Mouse (Mus musculus): ENCODE measurements around the gene Ndufv1. TPM values are rescaled to one million over a fixed set of nuclear protein-coding genes. Genes with fewer than 3 reads are reported as not detected.
A peak's percentile ranks its signal among the peaks of the same experiment; 100 is the strongest.
"Not testable (repeated sequence)": the region's sequence is repeated elsewhere in the genome, so short reads cannot be mapped to it uniquely, and the experiment has no call there.

Gene Ndufv1
- polyA plus RNA-seq, 1 experiment from 2014 or later, result 188 TPM

- Histone ChIP-seq H3K27me3 (ENCODE audit: low read depth, poor library complexity, severe bottlenecking) (0 out of 2 replicates have a peak, but pooled peaks cover 4% of the 10 kb centered on the region), H3K4me1 (peaks cover 52% of the 10 kb centered on the region), H3K9me3 (replicated peaks) (no peaks in the 10 kb centered on the region), H3K27ac (replicated peaks) (no peak overlapping the region), H3K4me3 (no peak overlapping the region), H3K36me3 (no peaks in the 10 kb centered on the region)
- DNase-seq (ENCODE audit: low spot score), result no peak
- 76% methylated on average over 9 of the region's 9 CpGs for WGBS
Measured at GRCm38 (mm10) chr19:3980917-3981316, 31.7 kb downstream of the Ndufv1 start.

GRCm38 (mm10) chr19:3980309-3980708, 32.3 kb downstream of the Ndufv1 start:
- H3K4me1 ChIP-seq, result peaks cover 46% of the 10 kb centered on the region
- no peaks in the 10 kb centered on the region for H3K36me3 ChIP-seq
- H3K27ac ChIP-seq (replicated peaks), result peak overlapping the region; percentile 65
- H3K9me3 ChIP-seq (replicated peaks), result no peaks in the 10 kb centered on the region
- H3K4me3 ChIP-seq, result no peak overlapping the region
- 0 out of 2 replicates have a peak, but pooled peaks cover 4% of the 10 kb centered on the region for H3K27me3 ChIP-seq (ENCODE audit: low read depth, poor library complexity, severe bottlenecking)
- 17% methylated on average over 4 of the region's 4 CpGs for WGBS
- peak; percentile 75 for DNase-seq (ENCODE audit: low spot score)

DNA sequence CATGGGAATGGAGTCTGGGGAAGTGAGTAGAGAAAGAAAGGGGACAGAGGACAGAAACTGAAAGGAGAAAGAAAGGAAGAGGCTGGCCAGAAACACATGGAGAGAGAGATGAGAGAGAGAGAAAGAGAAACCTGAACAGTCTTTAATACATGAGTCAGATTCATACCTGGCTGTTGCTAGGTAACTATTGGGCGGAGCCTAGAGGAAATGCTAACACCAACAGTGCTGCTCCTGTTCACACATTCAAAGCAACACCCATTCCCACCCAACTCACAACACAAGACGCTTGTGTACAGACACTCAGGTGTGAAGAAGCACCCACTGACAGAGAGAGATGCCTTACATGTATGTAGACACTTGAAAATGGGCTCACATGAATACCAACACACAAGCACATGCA, 36.7 kb downstream of the Ndufv1 start:
- no peak for DNase-seq (ENCODE audit: low spot score)
- no peaks in the 10 kb centered on the region; the same call in 1 of the 2 replicates for H3K27me3 ChIP-seq (ENCODE audit: low read depth, poor library complexity, severe bottlenecking)
- WGBS, result 85% methylated on average over 2 of the region's 2 CpGs

DNA sequence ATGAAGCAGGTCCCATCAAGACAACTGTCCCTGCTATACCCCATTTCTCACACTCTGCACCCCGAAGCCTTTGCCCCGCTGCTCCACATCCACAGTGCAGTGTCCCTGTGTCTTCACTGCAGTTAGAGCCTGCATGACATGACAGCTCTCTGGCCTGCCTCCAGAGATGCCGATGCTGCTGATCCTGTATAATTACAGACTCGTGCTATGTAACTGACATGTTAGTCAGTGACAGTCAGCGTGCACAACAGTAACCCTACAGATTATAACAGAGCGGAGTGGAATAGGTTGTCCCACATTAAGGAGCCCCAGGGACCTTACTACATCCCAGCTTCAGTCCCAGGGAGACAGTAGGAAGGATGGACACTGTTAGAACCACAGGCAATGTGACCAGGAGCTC, 38.0 kb downstream of the Ndufv1 start:
- H3K27ac ChIP-seq (replicated peaks); H3K9me3 ChIP-seq (replicated peaks); H3K27me3 ChIP-seq (ENCODE audit: low read depth, poor library complexity, severe bottlenecking); H3K4me3 ChIP-seq; DNase-seq (ENCODE audit: low spot score); H3K36me3 ChIP-seq: not testable (repeated sequence)
- WGBS, result 88% methylated on average over 6 of the region's 6 CpGs
- peaks cover 13% of the 10 kb centered on the region for H3K4me1 ChIP-seq

More for the DNA sequence above, 36.7 kb downstream of the Ndufv1 start:
- H3K27ac ChIP-seq (replicated peaks), result no peak overlapping the region
- peaks cover 21% of the 10 kb centered on the region for H3K4me1 ChIP-seq
- H3K36me3 ChIP-seq, result no peaks in the 10 kb centered on the region
- H3K9me3 ChIP-seq (replicated peaks), result no peaks in the 10 kb centered on the region
- no peak overlapping the region for H3K4me3 ChIP-seq

DNA sequence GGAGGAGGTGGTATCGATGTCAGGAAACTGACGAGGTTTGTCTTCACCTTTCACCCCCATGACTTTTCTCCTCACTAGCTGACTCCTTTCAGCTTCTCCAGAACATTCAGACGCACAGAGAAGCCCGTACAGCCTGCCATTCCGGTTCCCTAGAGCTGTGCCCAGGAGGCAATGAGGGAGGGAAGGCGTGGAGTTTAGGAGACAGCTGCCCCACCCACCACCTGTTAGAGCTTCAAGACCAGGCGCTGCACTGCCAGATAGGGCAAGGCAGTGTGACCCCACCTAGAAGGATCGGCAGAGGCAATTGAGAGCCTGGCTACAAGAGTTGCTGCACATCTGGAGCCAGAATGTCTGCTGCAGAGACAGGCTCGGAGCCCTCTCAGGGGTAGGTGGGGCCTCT, 40.4 kb downstream of the Ndufv1 start, which contains the start of gene Aldh3b2:
Gene Aldh3b2 (plus strand): TSS at position 100 of the 400 bp plus-strand sequence.
- Histone ChIP-seq H3K27ac (replicated peaks) (no peak within 1 kb of the TSS), H3K36me3 (no peaks in the 10 kb centered on the region), H3K9me3 (replicated peaks) (no peaks in the 10 kb centered on the region), H3K4me3 (no peak within 1 kb of the TSS), H3K4me1 (peaks cover 11% of the 10 kb centered on the region), H3K27me3 (ENCODE audit: low read depth, poor library complexity, severe bottlenecking) (no peaks in the 10 kb centered on the region; the same call in 1 of the 2 replicates)
- WGBS, result 58% methylated on average over 9 of the region's 9 CpGs
- no peak for DNase-seq (ENCODE audit: low spot score)

GRCm38 (mm10) chr19:3967258-3967657, 45.3 kb downstream of the Ndufv1 start:
- no peaks in the 10 kb centered on the region for H3K9me3 ChIP-seq (replicated peaks)
- H3K27me3 ChIP-seq (ENCODE audit: low read depth, poor library complexity, severe bottlenecking), result no peaks in the 10 kb centered on the region
- DNase-seq (ENCODE audit: low spot score), result no peak
- no peak overlapping the region for H3K27ac ChIP-seq (replicated peaks)
- H3K4me1 ChIP-seq, result 0 out of 2 replicates have a peak, but pooled peaks cover 9% of the 10 kb centered on the region
- no peaks in the 10 kb centered on the region for H3K36me3 ChIP-seq
- 76% methylated on average over 3 of the region's 3 CpGs for WGBS
- H3K4me3 ChIP-seq, result no peak overlapping the region

- WGBS, result 67% methylated on average over 11 of the region's 11 CpGs
Measured at GRCm38 (mm10) chr19:3966330-3967075, 46.1 kb downstream of the Ndufv1 start.

GRCm38 (mm10) chr19:3964030-3964429, 48.6 kb downstream of the Ndufv1 start:
- 77% methylated on average over 4 of the region's 4 CpGs for WGBS
- Histone ChIP-seq H3K27ac (replicated peaks) (no peak overlapping the region), H3K9me3 (replicated peaks) (no peaks in the 10 kb centered on the region)

More at GRCm38 (mm10) chr19:3966330-3967075, 46.1 kb downstream of the Ndufv1 start:
- H3K4me3 ChIP-seq, result no peak overlapping the region
- no peaks in the 10 kb centered on the region for H3K9me3 ChIP-seq (replicated peaks)
- no peak for DNase-seq (ENCODE audit: low spot score)
- no peak overlapping the region for H3K27ac ChIP-seq (replicated peaks)
- 0 out of 2 replicates have a peak, but pooled peaks cover 7% of the 10 kb centered on the region for H3K4me1 ChIP-seq
- no peaks in the 10 kb centered on the region for H3K27me3 ChIP-seq (ENCODE audit: low read depth, poor library complexity, severe bottlenecking)
- no peaks in the 10 kb centered on the region for H3K36me3 ChIP-seq

GRCm38 (mm10) chr19:3962469-3962868, 50.1 kb downstream of the Ndufv1 start:
- Histone ChIP-seq H3K4me3 (no peak overlapping the region), H3K27ac (replicated peaks) (no peak overlapping the region), H3K4me1 (0 out of 2 replicates have a peak, but pooled peaks cover 3% of the 10 kb centered on the region), H3K9me3 (replicated peaks) (no peaks in the 10 kb centered on the region), H3K36me3 (no peaks in the 10 kb centered on the region), H3K27me3 (ENCODE audit: low read depth, poor library complexity, severe bottlenecking) (no peaks in the 10 kb centered on the region)
- 20% methylated on average over 2 of the region's 2 CpGs for WGBS
- no peak for DNase-seq (ENCODE audit: low spot score)

More at GRCm38 (mm10) chr19:3964030-3964429, 48.6 kb downstream of the Ndufv1 start:
- Histone ChIP-seq H3K4me1 (0 out of 2 replicates have a peak, but pooled peaks cover 7% of the 10 kb centered on the region), H3K4me3 (no peak overlapping the region), H3K36me3 (no peaks in the 10 kb centered on the region), H3K27me3 (ENCODE audit: low read depth, poor library complexity, severe bottlenecking) (no peaks in the 10 kb centered on the region)
- DNase-seq (ENCODE audit: low spot score), result no peak

DNA sequence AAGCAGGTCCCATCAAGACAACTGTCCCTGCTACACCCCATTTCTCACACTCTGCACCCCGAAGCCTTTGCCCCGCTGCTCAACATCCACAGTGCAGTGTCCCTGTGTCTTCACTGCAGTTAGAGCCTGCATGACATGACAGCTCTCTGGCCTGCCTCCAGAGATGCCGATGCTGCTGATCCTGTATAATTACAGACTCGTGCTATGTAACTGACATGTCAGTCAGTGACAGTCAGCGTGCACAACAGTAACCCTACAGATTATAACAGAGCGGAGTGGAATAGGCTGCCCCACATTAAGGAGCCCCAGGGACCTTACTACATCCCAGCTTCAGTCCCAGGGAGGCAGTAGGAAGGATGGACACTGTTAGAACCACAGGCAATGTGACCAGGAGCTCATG, 50.8 kb downstream of the Ndufv1 start:
- WGBS, result 94% methylated on average over 6 of the region's 6 CpGs

DNA sequence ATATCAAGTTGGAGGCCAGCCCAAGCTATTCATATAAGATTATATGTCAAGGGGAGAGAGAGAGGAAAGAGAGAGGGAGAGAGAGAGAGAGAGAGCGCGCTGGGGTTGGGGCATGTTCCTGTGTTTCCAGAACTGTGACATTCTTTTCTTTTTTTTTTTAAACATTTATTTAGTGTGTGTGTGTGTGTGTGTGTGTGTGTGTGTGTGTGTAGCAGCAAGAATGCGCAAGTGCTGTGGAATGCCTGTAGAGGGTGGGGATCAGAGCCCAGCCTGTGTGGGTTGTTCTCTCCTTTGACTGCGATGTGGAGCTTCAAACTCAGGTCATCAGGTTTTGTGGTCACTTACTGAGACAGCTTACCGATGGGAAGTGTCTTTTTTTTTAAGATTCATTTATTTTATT, 52.4 kb downstream of the Ndufv1 start:
- DNase-seq (ENCODE audit: low spot score), result no peak
- no peak overlapping the region for H3K4me3 ChIP-seq
- no peaks in the 10 kb centered on the region for H3K9me3 ChIP-seq (replicated peaks)
- H3K27ac ChIP-seq (replicated peaks), result no peak overlapping the region
- no peaks in the 10 kb centered on the region for H3K4me1 ChIP-seq
- H3K27me3 ChIP-seq (ENCODE audit: low read depth, poor library complexity, severe bottlenecking), result no peaks in the 10 kb centered on the region
- 90% methylated on average over 5 of the region's 5 CpGs for WGBS
- H3K36me3 ChIP-seq, result no peaks in the 10 kb centered on the region

More for the DNA sequence above, 50.8 kb downstream of the Ndufv1 start:
- not testable (repeated sequence) for H3K4me1 ChIP-seq; H3K36me3 ChIP-seq; H3K27me3 ChIP-seq (ENCODE audit: low read depth, poor library complexity, severe bottlenecking); DNase-seq (ENCODE audit: low spot score); H3K4me3 ChIP-seq; H3K9me3 ChIP-seq (replicated peaks); H3K27ac ChIP-seq (replicated peaks)

DNA sequence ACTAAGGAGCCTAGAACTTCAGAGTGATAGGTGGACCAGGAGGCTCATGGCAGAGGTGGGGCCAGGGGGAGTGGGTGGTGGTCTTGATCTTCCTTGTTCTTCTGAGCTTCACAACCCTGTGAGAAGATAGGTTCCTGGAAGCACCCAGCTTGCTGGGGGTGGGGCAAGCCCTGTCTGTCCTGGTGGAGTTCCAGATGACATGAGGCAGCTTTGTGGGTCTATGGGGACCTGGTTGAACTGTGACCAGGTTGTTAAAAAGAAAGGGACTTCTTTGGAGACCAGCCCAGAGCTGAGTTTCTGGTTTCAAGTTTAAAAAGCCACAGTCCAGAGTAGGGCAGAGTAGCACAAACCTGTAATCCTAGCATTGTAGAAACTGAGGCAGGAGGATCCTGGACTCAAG, 53.6 kb downstream of the Ndufv1 start:
- Histone ChIP-seq H3K36me3 (no peaks in the 10 kb centered on the region), H3K4me3 (no peak overlapping the region), H3K4me1 (no peaks in the 10 kb centered on the region), H3K27me3 (ENCODE audit: low read depth, poor library complexity, severe bottlenecking) (no peaks in the 10 kb centered on the region), H3K9me3 (replicated peaks) (no peaks in the 10 kb centered on the region), H3K27ac (replicated peaks) (no peak overlapping the region)
- DNase-seq (ENCODE audit: low spot score), result no peak

DNA sequence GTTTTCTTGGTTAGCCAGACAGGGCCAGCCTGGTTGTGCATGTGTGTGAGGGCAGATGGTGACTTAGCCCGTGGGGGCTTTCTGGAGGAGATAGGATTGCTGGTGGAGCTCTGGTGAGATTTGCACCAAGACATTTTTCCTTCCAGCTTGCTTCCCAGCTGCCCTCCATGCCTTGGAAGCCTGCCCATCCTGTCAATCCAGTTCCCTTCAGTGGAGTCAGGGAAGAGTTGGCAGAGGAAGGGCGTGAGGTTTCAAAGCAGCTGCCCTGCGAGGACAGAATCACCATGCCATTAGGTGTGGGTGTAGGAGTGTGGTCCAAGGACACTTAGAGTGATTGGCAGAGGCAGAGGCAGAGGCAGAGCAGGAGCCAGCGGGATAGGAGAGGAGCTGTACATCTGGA, 54.1 kb downstream of the Ndufv1 start, which contains the start of gene Aldh3b3:
Gene Aldh3b3 (plus strand): TSS at position 176 of the 400 bp plus-strand sequence.
- no peak within 1 kb of the TSS for H3K4me3 ChIP-seq
- H3K27me3 ChIP-seq (ENCODE audit: low read depth, poor library complexity, severe bottlenecking), result no peaks in the 10 kb centered on the region
- 87% methylated on average over 4 of the region's 4 CpGs for WGBS
- no peak within 1 kb of the TSS for H3K27ac ChIP-seq (replicated peaks)
- no peaks in the 10 kb centered on the region for H3K4me1 ChIP-seq
- H3K9me3 ChIP-seq (replicated peaks), result no peaks in the 10 kb centered on the region
- no peaks in the 10 kb centered on the region for H3K36me3 ChIP-seq
- DNase-seq (ENCODE audit: low spot score), result no peak

Measured in midbrain, embryonic 10.5 days (tissue).